Comparison of ENCODE assay signal across 18 mouse cellular contexts in the genomic region with DNA sequence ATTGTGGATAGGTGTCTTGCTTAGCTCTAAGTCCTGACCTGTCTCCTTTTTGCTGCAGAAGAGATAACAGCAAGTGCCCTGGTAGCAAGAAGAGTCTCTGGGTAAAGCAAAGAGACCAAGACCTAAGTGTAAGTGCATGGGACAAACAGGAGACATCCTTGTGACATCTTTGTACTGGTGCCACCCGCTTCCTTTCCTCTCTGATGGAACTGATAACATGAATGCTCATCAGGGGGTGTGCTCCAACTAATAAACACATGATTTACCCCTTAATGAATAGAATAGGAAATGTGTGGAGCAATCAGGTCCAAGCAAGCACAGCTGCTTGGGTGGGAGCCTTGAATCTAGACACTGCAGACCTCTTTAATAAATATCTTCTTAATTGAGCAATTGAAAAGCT.
"Had no signal": no experiment of that assay in that cellular context is flagged by ENCODE, and none has a peak within 500 bp of the region (broad histone marks: within the 10 kb centered on the region; RNA-seq: fewer than 3 reads in every experiment).

No protein-coding gene starts in this region.

- H3K27me3 ChIP-seq: liver, embryonic 12.5 days; midbrain, embryonic 12.5 days; neural tube, embryonic 13.5 days; neural tube, embryonic 15.5 days had no signal

- H3K9me3 ChIP-seq: liver, embryonic 12.5 days; midbrain, embryonic 10.5 days; midbrain, embryonic 12.5 days; neural tube, embryonic 13.5 days; neural tube, embryonic 15.5 days had no signal

- DNase-seq: lung, embryonic 14.5 days; midbrain, embryonic 14.5 days; retina, postnatal 1 day; right cerebral cortex, adult 18-20 months; right cerebral cortex, postnatal 25 days; right cerebral cortex, postnatal 4 days; spleen, adult 18-20 months; thymus, adult 18-20 months; thymus, postnatal 14 days; thymus, postnatal 36 days had no signal

- H3K36me3 ChIP-seq: liver, embryonic 12.5 days; midbrain, embryonic 10.5 days; midbrain, embryonic 12.5 days; neural tube, embryonic 13.5 days; neural tube, embryonic 15.5 days had no signal

- H3K4me3 ChIP-seq: liver, embryonic 12.5 days; midbrain, embryonic 10.5 days; midbrain, embryonic 12.5 days; myocyte; neural tube, embryonic 13.5 days; neural tube, embryonic 15.5 days had no signal

- H3K9ac ChIP-seq: liver, embryonic 12.5 days; liver, embryonic 14.5 days; lung, embryonic 14.5 days; midbrain, embryonic 12.5 days; neural tube, embryonic 13.5 days; neural tube, embryonic 15.5 days had no signal

- H3K4me1 ChIP-seq: liver, embryonic 12.5 days had no signal

- ATAC-seq: liver, embryonic 12.5 days; midbrain, embryonic 16.5 days had no signal

- H3K4me2 ChIP-seq: liver, embryonic 12.5 days; lung, embryonic 14.5 days; midbrain, embryonic 12.5 days; neural tube, embryonic 13.5 days; neural tube, embryonic 15.5 days had no signal

- H3K27ac ChIP-seq: liver, embryonic 12.5 days; liver, embryonic 14.5 days; midbrain, embryonic 10.5 days; midbrain, embryonic 12.5 days; neural tube, embryonic 13.5 days; neural tube, embryonic 15.5 days had no signal
